Comparison of ENCODE assay signal across 7 mouse cellular contexts in the genomic region with DNA sequence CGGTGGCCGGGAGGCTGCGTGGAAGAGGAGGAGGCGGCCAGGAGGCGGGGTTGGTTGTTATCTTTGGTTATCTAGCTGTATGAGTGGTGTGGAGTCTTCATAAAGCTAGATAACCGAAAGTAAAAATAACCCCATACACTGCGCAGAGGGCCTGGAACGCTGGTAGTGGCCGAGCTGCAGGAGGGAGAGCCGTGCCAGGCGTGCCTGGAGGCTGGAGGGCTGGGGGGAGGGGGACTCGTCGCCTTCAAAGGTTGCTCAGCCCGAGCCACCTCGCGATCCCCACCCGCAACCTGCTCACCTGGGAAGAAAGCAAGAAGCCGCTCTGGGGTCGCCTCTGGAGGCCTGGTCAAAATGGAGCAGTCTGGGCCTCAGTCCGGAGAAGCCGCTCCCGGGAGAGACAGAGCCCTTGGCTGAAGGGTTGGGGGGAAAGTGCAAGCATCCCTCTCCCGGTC. TPM values are rescaled to one million over a fixed set of nuclear protein-coding genes. Genes with fewer than 3 reads are reported as not detected.
A peak's percentile ranks its signal among the peaks of the same experiment; 100 is the strongest.
DNase-seq lines count a peak whose midpoint lies in the region; ATAC-seq and TF ChIP-seq lines count a peak whose summit lies in the region.

No protein-coding gene starts in this region.

- WGBS in lung, postnatal 0 days, result 3% methylated on average over 23 of the region's 23 CpGs
- WGBS in intestine, embryonic 14.5 days, result 1% methylated on average over 23 of the region's 23 CpGs
- 11% methylated on average over 23 of the region's 23 CpGs for WGBS in midbrain, postnatal 0 days

- H3K27ac ChIP-seq in lung, postnatal 0 days (ENCODE audit: low read length), result no peak overlapping the region
- H3K27ac ChIP-seq in intestine, embryonic 14.5 days (ENCODE audit: low read depth), result no peak overlapping the region
- peak overlapping the region; percentile 87 for H3K27ac ChIP-seq in midbrain, postnatal 0 days (ENCODE audit: low read depth, low read length)

- no peaks in the 10 kb centered on the region for H3K36me3 ChIP-seq in lung, postnatal 0 days (ENCODE audit: insufficient read depth, low read length)
- H3K36me3 ChIP-seq in intestine, embryonic 14.5 days (ENCODE audit: control insufficient read depth, insufficient read depth, low read length), result no peaks in the 10 kb centered on the region
- H3K36me3 ChIP-seq in midbrain, postnatal 0 days (ENCODE audit: insufficient read depth, low read length), result 0 out of 2 replicates have a peak, but pooled peaks cover 4% of the 10 kb centered on the region

- peaks cover 11% of the 10 kb centered on the region for H3K4me1 ChIP-seq in lung, postnatal 0 days (ENCODE audit: insufficient read depth, low read depth, low read length)
- H3K4me1 ChIP-seq in intestine, embryonic 14.5 days (replicated peaks; ENCODE audit: control insufficient read depth, insufficient read depth, low read length), result peaks cover 7% of the 10 kb centered on the region
- peaks cover 5% of the 10 kb centered on the region; the same call in 1 of the 2 replicates for H3K4me1 ChIP-seq in midbrain, postnatal 0 days (ENCODE audit: insufficient read depth, low read length)

- no peaks in the 10 kb centered on the region for H3K9me3 ChIP-seq in lung, postnatal 0 days (ENCODE audit: low read length)
- no peaks in the 10 kb centered on the region for H3K9me3 ChIP-seq in intestine, embryonic 14.5 days (ENCODE audit: control insufficient read depth, low read length)
- H3K9me3 ChIP-seq in midbrain, postnatal 0 days (ENCODE audit: low read length), result no peaks in the 10 kb centered on the region

- no peak for TF ChIP-seq CTCF in lung, postnatal 0 days (IDR thresholded peaks at IDR 0.05)
- TF ChIP-seq CTCF in midbrain, postnatal 0 days (IDR thresholded peaks at IDR 0.05), result no peak

- no peak for TF ChIP-seq EP300 in lung, postnatal 0 days (IDR thresholded peaks at IDR 0.05)

- H3K27me3 ChIP-seq in lung, postnatal 0 days (replicated peaks; ENCODE audit: insufficient read depth, low read length), result peaks cover 79% of the 10 kb centered on the region
- peaks cover 96% of the 10 kb centered on the region for H3K27me3 ChIP-seq in intestine, embryonic 14.5 days (replicated peaks; ENCODE audit: control insufficient read depth, insufficient read depth, low read length)
- peaks cover 13% of the 10 kb centered on the region for H3K27me3 ChIP-seq in midbrain, postnatal 0 days (ENCODE audit: insufficient read depth, low read length)

- peak overlapping the region; percentile 32 for H3K4me3 ChIP-seq in lung, postnatal 0 days (ENCODE audit: low read depth, low read length)
- peak overlapping the region; percentile 19 for H3K4me3 ChIP-seq in intestine, embryonic 14.5 days (ENCODE audit: low read depth, low read length)
- H3K4me3 ChIP-seq in midbrain, postnatal 0 days (ENCODE audit: low read depth, low read length), result peak overlapping the region; percentile 46

- H3K4me2 ChIP-seq in lung, postnatal 0 days (replicated peaks; ENCODE audit: low read depth, low read length), result peak overlapping the region; percentile 52
- H3K4me2 ChIP-seq in intestine, embryonic 14.5 days (ENCODE audit: low read length), result peak overlapping the region; percentile 27
- H3K4me2 ChIP-seq in midbrain, postnatal 0 days (ENCODE audit: low read depth, low read length, poor library complexity, severe bottlenecking), result peak overlapping the region; percentile 72

- no peak for ATAC-seq in lung, postnatal 0 days
- ATAC-seq in common myeloid progenitor, adult 5-6 weeks (replicated peaks; ENCODE audit: low read depth, poor library complexity, severe bottlenecking), result 0 out of 2 replicates have a peak, but pooled peaks have one; percentile 19
- ATAC-seq in intestine, embryonic 14.5 days (replicated peaks; ENCODE audit: low FRiP score, low TSS enrichment, low read depth), result no peak
- ATAC-seq in midbrain, postnatal 0 days (ENCODE audit: low FRiP score), result no peak

- no peak for DNase-seq in lung, postnatal 0 days (ENCODE audit: low spot score)
- no peak for DNase-seq in lung, postnatal 10 days
- no peak for DNase-seq in intestine, embryonic 14.5 days (ENCODE audit: low spot score)
- DNase-seq in midbrain, postnatal 0 days (ENCODE audit: low spot score), result no peak
- no peak for DNase-seq in urinary bladder, postnatal 36 days (ENCODE audit: low spot score in 2 of 2)
- DNase-seq in testis, postnatal 10 days (ENCODE audit: low spot score), result no peak

- no peak overlapping the region for H3K9ac ChIP-seq in lung, postnatal 0 days (replicated peaks; ENCODE audit: low read depth)
- H3K9ac ChIP-seq in intestine, embryonic 14.5 days (ENCODE audit: low read length), result no peak overlapping the region
- peak overlapping the region; percentile 87 for H3K9ac ChIP-seq in midbrain, postnatal 0 days (replicated peaks; ENCODE audit: low read length, poor library complexity, severe bottlenecking)

RNA-seq across cellular contexts. Expression of a gene that starts 38.9 kb away (rescaled TPM):
- polyA plus RNA-seq in lung, postnatal 0 days (2015; fragmentation: Nextera tagmentation; extraction: Ambion mirVana), result 3.9 and 4.9 TPM in 2 replicates
- total RNA-seq in common myeloid progenitor, adult 5-6 weeks (2017), result not detected in 2 replicates
- 0.26 TPM in 1 of 2 replicates, not detected in the other for polyA plus RNA-seq in intestine, embryonic 14.5 days (2014; fragmentation: Nextera tagmentation; extraction: Ambion mirVana)
- 0.94 and 1.0 TPM in 2 replicates for total RNA-seq in midbrain, postnatal 0 days (2014; rRNA removed)
- 0.21 and 0.41 TPM in 2 replicates for polyA plus RNA-seq in midbrain, postnatal 0 days (2015; fragmentation: Nextera tagmentation; extraction: Ambion mirVana)
